Mouse (Mus musculus) liver, embryonic 14.5 days (tissue): Measurements from ENCODE around the gene Ccr2.

Experiments
- CTCF ChIP-seq: IDR thresholded peaks from 2 replicates; pipeline ENCODE4 v1.5.1; 2016; ENCODE audit warnings: antibody characterized with exemption, low read depth, control low read depth
- EP300 ChIP-seq: IDR thresholded peaks from 2 replicates; pipeline ENCODE4 v1.6.1; 2016; ENCODE audit warnings: antibody characterized with exemption, low read depth

- TF ChIP-seq CTCF (no peak), EP300 (no peak)
Measured at GRCm38 (mm10) chr9:124101723-124102122, at the start of gene Ccr2.
